Mouse (Mus musculus): ENCODE results near the gene Ccr10. TPM values are rescaled to one million over a fixed set of nuclear protein-coding genes. Genes with fewer than 3 reads are reported as not detected.

The Ccr10 gene
- polyA plus RNA-seq (2017; shearing (Covaris generic)): not detected

DNA sequence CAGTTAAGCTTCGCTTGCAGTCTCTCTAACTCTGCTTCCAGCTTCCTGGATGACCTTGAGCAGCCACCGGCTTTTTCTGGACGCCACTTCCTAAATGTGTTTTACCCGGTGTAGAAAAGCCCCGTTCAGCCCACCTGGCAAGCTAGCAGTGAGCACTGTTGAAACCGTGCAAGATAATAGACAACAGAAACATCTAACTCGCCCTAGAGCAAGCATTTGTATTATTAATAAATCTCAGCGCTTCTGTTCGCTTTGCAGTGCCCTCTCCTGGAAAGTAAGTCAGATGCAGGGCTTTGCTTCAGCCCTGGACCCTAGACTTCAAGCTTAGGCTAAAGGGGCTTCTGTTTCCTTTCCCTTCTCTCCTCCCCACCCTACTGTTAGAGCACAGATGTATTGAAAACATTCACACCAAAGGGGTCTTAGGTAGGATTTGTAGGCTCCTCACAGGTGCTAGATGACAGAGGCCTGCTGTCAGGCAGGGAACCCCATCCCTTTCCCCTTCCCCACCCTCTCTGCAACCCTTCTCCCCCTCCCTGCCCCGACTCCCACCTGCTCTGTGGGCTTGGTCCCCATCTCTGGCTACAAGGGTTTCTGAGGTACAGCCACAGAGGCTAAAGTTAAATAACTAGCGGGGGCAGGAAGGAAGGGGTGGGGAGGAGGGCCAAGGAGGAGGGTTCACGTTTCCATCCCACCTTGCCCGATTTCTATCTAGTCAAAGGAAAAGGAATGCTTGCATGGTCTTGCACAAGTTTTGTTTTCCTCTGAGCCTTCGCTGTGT lies at the start of gene Ccr10:
Gene Ccr10 (minus strand): TSS at position 593 of the 778 bp plus-strand sequence.

GRCm38 (mm10) chr11:101170811-101171610 lies 4.2 kb downstream of the Ccr10 start, which contains the start of gene Plekhh3:
Gene Plekhh3, minus strand, starts transcription at chr11:101171351.

DNA sequence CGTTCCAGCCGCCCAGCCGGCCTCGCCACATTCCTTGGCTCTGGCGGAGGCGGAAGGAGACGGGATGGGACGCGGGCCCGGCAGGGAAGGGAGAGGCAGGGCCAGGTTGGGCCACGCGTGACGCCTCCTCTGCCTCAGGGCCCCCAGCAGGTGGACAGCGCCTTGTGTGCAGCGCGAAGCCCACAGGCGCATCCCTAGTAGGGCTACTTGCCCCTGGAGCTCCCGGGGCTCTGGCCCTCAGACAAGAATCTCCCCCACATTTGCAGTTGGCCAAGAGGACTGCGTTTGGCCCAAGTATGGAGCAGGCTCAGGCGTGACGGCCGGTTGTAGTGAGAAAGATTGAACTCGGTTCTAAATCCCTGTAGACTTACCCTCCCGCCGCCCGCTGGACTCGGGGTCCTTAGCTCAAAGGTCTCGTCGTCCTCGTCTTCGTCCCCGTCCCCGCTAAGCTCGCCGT lies 4.9 kb downstream of the Ccr10 start, which contains the start of gene Cntnap1:
Gene Cntnap1 (plus strand): TSS at position 170 of the 457 bp plus-strand sequence.

GRCm38 (mm10) chr11:101155728-101156371 lies 19.4 kb downstream of the Ccr10 start, which contains the start of gene Tubg2:
Gene Tubg2, plus strand, starts transcription at chr11:101155907.

Other genes with a start within 250 kb of the Ccr10 start
- gene Stat3, start 235.9 kb downstream of the Ccr10 start, polyA plus RNA-seq (2017; shearing (Covaris generic)): 361 TPM
- not detected for gene Cavin1, start 204.6 kb downstream of the Ccr10 start, polyA plus RNA-seq (2017; shearing (Covaris generic))
- gene Atp6v0a1, start 166.0 kb downstream of the Ccr10 start, polyA plus RNA-seq (2017; shearing (Covaris generic)): 0.91 TPM
- 11.6 TPM for gene Naglu, start 105.4 kb downstream of the Ccr10 start, polyA plus RNA-seq (2017; shearing (Covaris generic))
- 0.44 TPM for gene Hsd17b1, start 97.0 kb downstream of the Ccr10 start, polyA plus RNA-seq (2017; shearing (Covaris generic))
- gene Coasy, start 92.9 kb downstream of the Ccr10 start, polyA plus RNA-seq (2017; shearing (Covaris generic)): 10.0 TPM
- 49.7 TPM for gene Mlx, start 88.2 kb downstream of the Ccr10 start, polyA plus RNA-seq (2017; shearing (Covaris generic))
- gene Psmc3ip, start 80.0 kb downstream of the Ccr10 start, polyA plus RNA-seq (2017; shearing (Covaris generic)): 4.0 TPM
- 95.9 TPM for gene Retreg3, start 55.5 kb downstream of the Ccr10 start, polyA plus RNA-seq (2017; shearing (Covaris generic))
- gene Tubg1, start 55.5 kb downstream of the Ccr10 start, polyA plus RNA-seq (2017; shearing (Covaris generic)): 14.9 TPM
- 0.37 TPM for gene Tubg2, start 19.5 kb downstream of the Ccr10 start, polyA plus RNA-seq (2017; shearing (Covaris generic))
- gene Cntnap1, start 4.9 kb downstream of the Ccr10 start, polyA plus RNA-seq (2017; shearing (Covaris generic)): not detected
- not detected for gene Plekhh3, start 4.1 kb downstream of the Ccr10 start, polyA plus RNA-seq (2017; shearing (Covaris generic))
- 83.6 TPM for gene Ezh1, start 51.0 kb upstream of the Ccr10 start, polyA plus RNA-seq (2017; shearing (Covaris generic))
- not detected for gene Ramp2, start 70.6 kb upstream of the Ccr10 start, polyA plus RNA-seq (2017; shearing (Covaris generic))
- 83.2 TPM for gene Vps25, start 78.3 kb upstream of the Ccr10 start, polyA plus RNA-seq (2017; shearing (Covaris generic))
- gene Wnk4, start 85.1 kb upstream of the Ccr10 start, polyA plus RNA-seq (2017; shearing (Covaris generic)): 5.3 TPM
- 0.36 TPM for gene Cntd1, start 103.6 kb upstream of the Ccr10 start, polyA plus RNA-seq (2017; shearing (Covaris generic))
- gene Coa3, start 103.7 kb upstream of the Ccr10 start, polyA plus RNA-seq (2017; shearing (Covaris generic)): 51.8 TPM
- 208 TPM for gene Becn1, start 126.8 kb upstream of the Ccr10 start, polyA plus RNA-seq (2017; shearing (Covaris generic))
- gene Psme3, start 140.8 kb upstream of the Ccr10 start, polyA plus RNA-seq (2017; shearing (Covaris generic)): 178 TPM
- gene Aoc2, start 149.6 kb upstream of the Ccr10 start, polyA plus RNA-seq (2017; shearing (Covaris generic)): 4.7 TPM
- not detected for gene Aoc3, start 155.2 kb upstream of the Ccr10 start, polyA plus RNA-seq (2017; shearing (Covaris generic))
- not detected for gene G6pc, start 192.1 kb upstream of the Ccr10 start, polyA plus RNA-seq (2017; shearing (Covaris generic))
- gene Aarsd1, start 242.2 kb upstream of the Ccr10 start, polyA plus RNA-seq (2017; shearing (Covaris generic)): 27.6 TPM
- not detected for gene Gm27029, start 249.4 kb upstream of the Ccr10 start, polyA plus RNA-seq (2017; shearing (Covaris generic))
- 29.5 TPM for gene Rundc1, start 249.6 kb upstream of the Ccr10 start, polyA plus RNA-seq (2017; shearing (Covaris generic))
- 3.8 TPM for gene Ptges3l, start 249.9 kb upstream of the Ccr10 start, polyA plus RNA-seq (2017; shearing (Covaris generic))